Mouse (Mus musculus): ENCODE measurements around the gene Olig1. TPM values are rescaled to one million over a fixed set of nuclear protein-coding genes. Genes with fewer than 3 reads are reported as not detected.

Gene Olig1
- polyA plus RNA-seq, 1 experiment: not detected

DNA sequence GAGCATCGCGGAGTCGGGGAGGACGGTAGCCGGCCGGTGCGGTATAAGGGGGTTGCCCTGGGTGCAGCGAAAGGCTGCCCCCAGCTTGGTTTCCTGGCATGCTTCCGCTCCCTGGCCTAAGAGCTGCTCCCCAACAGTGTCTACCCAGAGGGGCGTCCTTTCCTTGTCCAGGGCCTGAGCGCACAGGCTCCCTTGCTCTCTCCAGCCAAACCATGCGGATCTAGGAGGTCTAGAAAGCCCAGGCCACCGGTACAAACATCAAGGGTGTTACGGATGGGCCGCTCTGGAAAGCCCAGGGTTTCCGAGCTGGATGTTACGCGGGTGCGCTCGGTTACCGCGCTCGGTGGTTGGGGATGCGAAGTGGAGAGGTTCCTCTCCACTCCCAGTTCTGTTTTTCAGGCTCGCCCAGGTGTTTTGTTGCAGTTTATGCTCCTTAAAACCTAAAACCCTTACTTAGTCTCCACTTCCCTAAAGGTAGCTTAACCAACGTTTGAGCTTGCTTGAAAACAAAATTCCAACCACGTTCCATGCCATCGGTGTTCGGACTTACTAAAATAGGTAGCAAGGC, 1.5 kb downstream of the Olig1 start:
- no peak overlapping the region for H3K4me3 ChIP-seq (replicated peaks)

DNA sequence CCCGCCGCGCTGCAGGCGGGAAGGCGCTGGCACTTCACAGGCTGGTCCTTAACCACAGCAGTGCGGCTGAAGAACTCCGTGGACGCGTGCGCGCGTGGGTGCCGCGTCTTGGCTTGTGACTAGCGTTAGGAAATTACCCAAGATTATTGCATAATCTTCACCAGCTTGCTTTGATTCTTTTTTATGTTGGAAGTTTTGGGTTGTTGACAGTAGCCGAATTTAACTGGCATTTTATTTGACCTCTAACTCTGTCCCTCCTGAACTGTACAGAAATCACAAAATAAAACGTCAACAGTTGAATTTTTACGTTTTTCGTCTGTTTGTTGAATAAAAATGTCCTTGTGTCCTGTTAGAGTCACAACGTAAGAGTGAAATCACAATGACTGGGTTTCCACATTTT, 2.1 kb downstream of the Olig1 start:
- Histone ChIP-seq H3K36me3 (replicated peaks; ENCODE audit: low read length) (no peaks in the 10 kb centered on the region), H3K27me3 (replicated peaks) (peaks cover 96% of the 10 kb centered on the region), H3K9me3 (no peaks in the 10 kb centered on the region), H3K4me1 (peaks cover 12% of the 10 kb centered on the region), H3K4me3 (replicated peaks) (no peak overlapping the region)
- no peak for TF ChIP-seq FLI1 (IDR thresholded peaks at IDR 0.05; ENCODE audit: low read length)
- no peak for TF ChIP-seq GATA1 (IDR thresholded peaks at IDR 0.05; ENCODE audit: borderline replicate concordance, low read length)

More for the DNA sequence above, 1.5 kb downstream of the Olig1 start:
- Histone ChIP-seq H3K36me3 (replicated peaks; ENCODE audit: low read length) (no peaks in the 10 kb centered on the region), H3K9me3 (no peaks in the 10 kb centered on the region), H3K27me3 (replicated peaks) (peaks cover 97% of the 10 kb centered on the region), H3K4me1 (peaks cover 11% of the 10 kb centered on the region; the same call in 1 of the 2 replicates)
- TF ChIP-seq FLI1 (IDR thresholded peaks at IDR 0.05; ENCODE audit: low read length): no peak
- TF ChIP-seq GATA1 (IDR thresholded peaks at IDR 0.05; ENCODE audit: borderline replicate concordance, low read length): no peak

DNA sequence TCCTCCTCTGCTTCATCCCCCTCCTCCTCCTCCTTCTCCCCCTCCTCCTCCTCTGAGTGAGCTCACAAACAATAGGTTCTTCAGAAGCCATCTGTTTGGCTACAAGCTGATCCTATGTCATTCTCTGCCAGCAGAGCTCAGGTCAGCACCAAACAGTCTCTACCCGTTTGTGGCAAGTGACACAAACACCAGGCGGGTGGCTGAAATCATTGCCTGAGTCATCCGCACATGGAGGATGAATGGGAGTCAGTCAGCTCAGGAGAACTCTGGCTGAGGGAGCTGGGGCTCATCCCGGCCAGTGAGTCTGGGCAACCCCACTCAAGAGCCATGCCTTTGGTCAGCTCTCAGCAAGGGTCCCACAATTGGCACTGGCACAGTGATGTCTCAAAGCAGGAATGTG, 10.9 kb downstream of the Olig1 start:
- no peak overlapping the region for H3K4me3 ChIP-seq (replicated peaks)
- H3K36me3 ChIP-seq (replicated peaks; ENCODE audit: low read length): no peaks in the 10 kb centered on the region
- no peaks in the 10 kb centered on the region; the same call in 1 of the 2 replicates for H3K9me3 ChIP-seq
- H3K27me3 ChIP-seq (replicated peaks): peaks cover 66% of the 10 kb centered on the region
- H3K4me1 ChIP-seq: peaks cover 21% of the 10 kb centered on the region
- TF ChIP-seq FLI1 (IDR thresholded peaks at IDR 0.05; ENCODE audit: low read length): no peak
- TF ChIP-seq GATA1 (IDR thresholded peaks at IDR 0.05; ENCODE audit: borderline replicate concordance, low read length): no peak

DNA sequence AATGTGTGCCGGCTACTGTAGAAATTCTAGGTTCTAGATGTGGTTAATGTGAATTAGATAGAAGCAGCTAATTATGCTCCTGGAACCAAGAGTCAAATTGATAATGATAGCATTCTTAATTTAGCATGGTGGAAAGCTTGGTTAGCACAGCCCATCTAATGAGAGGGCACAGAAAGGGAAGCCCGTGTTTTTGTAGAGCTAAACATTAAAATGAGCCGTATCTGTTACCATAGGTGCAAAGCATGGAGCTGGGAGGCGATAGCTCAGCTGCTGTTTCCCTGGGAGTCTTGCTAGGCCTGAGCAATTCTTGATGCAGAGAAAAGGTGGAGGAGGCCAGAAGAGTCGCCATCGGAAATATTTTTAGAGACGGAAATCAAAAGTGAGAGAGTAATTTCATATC, 22.5 kb downstream of the Olig1 start:
- H3K9me3 ChIP-seq: peaks cover 10% of the 10 kb centered on the region
- H3K4me1 ChIP-seq: no peaks in the 10 kb centered on the region
- H3K27me3 ChIP-seq (replicated peaks): peaks cover 35% of the 10 kb centered on the region
- no peak overlapping the region for H3K4me3 ChIP-seq (replicated peaks)
- TF ChIP-seq GATA1 (IDR thresholded peaks at IDR 0.05; ENCODE audit: borderline replicate concordance, low read length) (no peak), FLI1 (IDR thresholded peaks at IDR 0.05; ENCODE audit: low read length) (no peak)
- no peaks in the 10 kb centered on the region for H3K36me3 ChIP-seq (replicated peaks; ENCODE audit: low read length)

DNA sequence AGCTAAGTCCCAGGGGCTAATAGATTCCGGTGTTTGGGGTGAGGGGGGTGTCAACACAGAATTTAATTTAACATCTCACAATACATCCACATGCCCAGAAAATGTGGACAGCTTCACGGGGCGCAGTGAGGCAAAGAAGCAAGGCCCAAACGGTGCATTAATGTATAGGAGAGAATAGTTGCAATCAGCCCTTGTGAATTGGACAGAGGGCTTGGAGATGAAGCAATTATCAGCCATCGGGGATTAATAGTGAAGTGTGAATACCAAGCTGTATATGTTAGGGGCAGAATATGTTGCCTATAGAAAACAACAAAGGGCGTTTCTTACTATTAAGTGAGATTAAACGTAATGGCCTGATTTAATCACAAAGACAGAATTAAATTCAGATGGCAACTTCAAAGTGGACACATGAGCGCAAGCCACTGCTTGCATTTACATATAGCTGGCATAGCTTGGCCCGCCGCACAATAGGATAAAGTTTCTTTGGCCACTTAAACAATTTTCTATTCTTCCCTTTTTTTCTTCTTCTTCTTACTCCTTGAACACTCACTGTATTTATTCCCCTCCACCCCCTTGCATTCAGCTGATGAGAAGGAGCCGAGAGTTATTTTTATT, 23.3 kb downstream of the Olig1 start:
- Histone ChIP-seq H3K4me1 (no peaks in the 10 kb centered on the region), H3K4me3 (replicated peaks) (no peak overlapping the region), H3K36me3 (replicated peaks; ENCODE audit: low read length) (no peaks in the 10 kb centered on the region), H3K9me3 (peaks cover 10% of the 10 kb centered on the region), H3K27me3 (replicated peaks) (peaks cover 39% of the 10 kb centered on the region)
- no peak for TF ChIP-seq FLI1 (IDR thresholded peaks at IDR 0.05; ENCODE audit: low read length)
- TF ChIP-seq GATA1 (IDR thresholded peaks at IDR 0.05; ENCODE audit: borderline replicate concordance, low read length): no peak

DNA sequence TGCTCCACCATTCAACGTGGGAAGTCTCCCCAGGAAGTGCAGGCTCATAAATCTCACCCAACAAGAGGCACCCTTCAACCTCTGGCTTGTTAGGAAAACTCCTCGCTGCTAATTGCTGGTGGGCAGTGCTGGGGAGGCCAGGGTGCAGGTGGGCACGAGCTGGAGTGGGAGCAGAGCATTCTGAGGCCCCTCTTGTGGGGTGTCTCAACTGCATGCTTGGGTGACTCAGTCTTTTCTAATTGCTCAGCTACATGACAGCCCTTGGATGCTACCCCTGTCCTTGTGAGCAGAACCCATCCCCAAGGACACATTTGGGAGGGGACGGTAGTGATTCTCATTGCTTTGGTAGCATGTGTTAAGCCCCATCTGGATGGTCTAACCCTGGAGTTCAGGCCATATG, 28.2 kb downstream of the Olig1 start:
- Histone ChIP-seq H3K27me3 (replicated peaks) (peaks cover 53% of the 10 kb centered on the region), H3K36me3 (replicated peaks; ENCODE audit: low read length) (no peaks in the 10 kb centered on the region), H3K4me3 (replicated peaks) (no peak overlapping the region), H3K4me1 (no peaks in the 10 kb centered on the region), H3K9me3 (peaks cover 10% of the 10 kb centered on the region)
- no peak for TF ChIP-seq FLI1 (IDR thresholded peaks at IDR 0.05; ENCODE audit: low read length)
- no peak for TF ChIP-seq GATA1 (IDR thresholded peaks at IDR 0.05; ENCODE audit: borderline replicate concordance, low read length)

DNA sequence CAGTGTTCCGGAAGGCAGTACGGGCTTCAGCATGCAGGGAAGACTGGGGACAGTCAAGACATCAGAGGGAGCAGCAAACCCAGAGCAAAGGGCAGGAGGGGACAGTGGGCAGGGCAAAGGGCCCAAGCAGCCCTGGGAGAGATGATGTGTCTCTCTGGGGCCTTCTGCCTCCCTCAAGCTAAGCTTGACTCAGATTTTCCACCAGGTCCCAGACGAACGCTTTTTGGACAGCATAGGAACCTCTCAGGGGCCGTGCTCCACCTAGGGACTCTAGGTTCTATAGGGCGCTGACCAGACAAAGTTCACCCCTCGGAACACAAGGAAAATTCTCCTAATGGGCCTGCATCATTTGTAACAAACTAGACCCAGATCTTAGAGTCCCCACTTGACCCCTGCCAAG, 29.8 kb downstream of the Olig1 start:
- TF ChIP-seq GATA1 (IDR thresholded peaks at IDR 0.05; ENCODE audit: borderline replicate concordance, low read length) (no peak), FLI1 (IDR thresholded peaks at IDR 0.05; ENCODE audit: low read length) (no peak)
- Histone ChIP-seq H3K36me3 (replicated peaks; ENCODE audit: low read length) (no peaks in the 10 kb centered on the region), H3K27me3 (replicated peaks) (peaks cover 63% of the 10 kb centered on the region), H3K4me3 (replicated peaks) (peak overlapping the region; percentile 23), H3K4me1 (no peaks in the 10 kb centered on the region), H3K9me3 (peaks cover 7% of the 10 kb centered on the region)

DNA sequence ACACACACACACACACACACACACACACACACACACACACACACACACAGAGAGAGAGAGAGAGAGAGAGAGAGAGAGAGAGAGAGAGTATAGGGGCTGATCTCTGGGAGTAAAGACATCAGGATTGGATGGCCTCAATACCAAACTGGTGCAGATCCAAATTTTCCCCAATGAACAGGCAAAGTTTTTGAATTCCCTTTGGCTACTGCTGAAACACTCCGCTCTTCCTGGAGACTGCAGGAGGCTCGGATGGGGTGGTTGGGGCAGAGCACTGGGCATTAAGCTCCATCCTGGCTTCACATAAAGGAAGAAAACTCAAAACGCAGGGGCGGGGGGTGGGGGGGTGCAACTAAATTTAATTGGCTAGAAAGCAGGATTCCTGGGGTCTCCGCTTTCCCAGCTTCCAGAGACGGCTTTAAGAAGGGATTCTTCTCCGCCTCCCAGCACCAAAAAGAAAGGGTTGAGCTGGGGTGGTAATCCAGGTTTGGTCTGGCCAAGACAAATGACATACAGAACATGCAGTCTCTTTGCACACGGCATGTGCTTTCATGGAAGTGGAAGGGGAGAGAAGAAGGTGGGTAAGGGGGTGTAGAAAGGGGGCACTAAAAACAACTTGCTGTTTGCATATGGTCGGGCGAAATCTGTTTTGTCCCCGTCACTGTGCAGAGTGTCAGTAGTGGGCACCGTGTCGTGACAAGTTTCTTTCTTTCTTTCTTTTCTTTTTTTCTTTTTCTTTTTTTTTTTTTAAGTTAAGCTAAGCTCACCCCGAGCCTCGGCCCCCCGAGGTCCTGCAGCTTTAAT, 31.3 kb downstream of the Olig1 start:
- H3K36me3 ChIP-seq (replicated peaks; ENCODE audit: low read length): no peaks in the 10 kb centered on the region
- peaks cover 3% of the 10 kb centered on the region; the same call in 1 of the 2 replicates for H3K9me3 ChIP-seq
- TF ChIP-seq GATA1 (IDR thresholded peaks at IDR 0.05; ENCODE audit: borderline replicate concordance, low read length): no peak
- no peak for TF ChIP-seq FLI1 (IDR thresholded peaks at IDR 0.05; ENCODE audit: low read length)
- H3K27me3 ChIP-seq (replicated peaks): peaks cover 70% of the 10 kb centered on the region
- no peak overlapping the region for H3K4me3 ChIP-seq (replicated peaks)
- H3K4me1 ChIP-seq: no peaks in the 10 kb centered on the region

DNA sequence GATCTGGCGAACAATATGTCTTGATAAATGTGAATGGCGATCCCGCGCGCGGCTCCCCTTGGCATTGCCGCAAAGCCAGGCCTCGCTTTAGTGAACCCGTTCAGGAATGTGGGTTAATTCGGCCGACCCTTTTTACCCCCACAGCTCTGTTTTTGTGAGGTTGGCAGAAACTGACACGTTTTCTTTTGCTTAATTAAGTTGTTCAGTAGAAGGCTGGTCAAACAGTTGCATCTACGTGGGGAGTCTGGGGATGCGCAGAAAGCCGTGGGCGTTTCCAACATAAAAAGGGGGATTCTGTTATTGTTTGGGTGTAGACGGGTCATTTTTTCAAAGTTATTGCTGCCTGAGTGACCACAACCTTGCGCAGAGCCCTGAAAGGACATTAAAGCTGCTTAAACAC, 31.9 kb downstream of the Olig1 start:
- Histone ChIP-seq H3K4me1 (no peaks in the 10 kb centered on the region), H3K27me3 (replicated peaks) (peaks cover 66% of the 10 kb centered on the region), H3K9me3 (no peaks in the 10 kb centered on the region), H3K36me3 (replicated peaks; ENCODE audit: low read length) (no peaks in the 10 kb centered on the region), H3K4me3 (replicated peaks) (no peak overlapping the region)
- TF ChIP-seq GATA1 (IDR thresholded peaks at IDR 0.05; ENCODE audit: borderline replicate concordance, low read length) (no peak), FLI1 (IDR thresholded peaks at IDR 0.05; ENCODE audit: low read length) (no peak)
